Mouse (Mus musculus) gastrocnemius, postnatal 14 days (tissue): ENCODE measurements around the gene Rgmb. TPM values are rescaled to one million over a fixed set of nuclear protein-coding genes. Genes with fewer than 3 reads are reported as not detected.

ENCODE experiments used
- DNase-seq: peaks from one replicate; pipeline ENCODE4 v3.0.0; 2021; ENCODE audit warnings: mixed read lengths
- intact Hi-C: fragments of 180-260 bp; cut with DNase I; formaldehyde crosslinking; loops from one replicate; pipeline ENCODE4 v1.15.1; 2025; ENCODE audit warnings: low total_unique reads
- long read RNA-seq, 2 experiments: library from polyadenylated mRNA; stranded (forward); transcript quantifications; one replicate each; pipeline ENCODE4 v2.0.0; 2021
- total RNA-seq, 2 experiments: library from RNA; stranded (reverse); gene quantifications; 2 replicates each; pipeline ENCODE4 v1.2.3; 2021

The Rgmb gene
- total RNA-seq, result 10 to 100 TPM; 41.5 to 45.0 TPM
- long read RNA-seq, experiment 1, full-length matches to known transcripts, result 25 of 32 reads
- long read RNA-seq, experiment 1, partial matches to known transcripts, result 0 of 32 reads
- long read RNA-seq, experiment 1, other reads (novel, unspliced or antisense), result 7 of 32 reads
- long read RNA-seq, experiment 2, full-length matches to known transcripts, result 43 of 64 reads
- long read RNA-seq, experiment 2, partial matches to known transcripts, result 4 of 64 reads
- long read RNA-seq, experiment 2, other reads (novel, unspliced or antisense), result 17 of 64 reads

GRCm38 (mm10) chr17:15830766-15831644 is at the start of gene Rgmb:
Rgmb (minus strand) TSS chr17:15831039.
- DNase-seq, result peak; percentile 61
- intact Hi-C loops, result no loop called here

- no peak for DNase-seq
Observed at GRCm38 (mm10) chr17:15874765-15875164, 43.9 kb upstream of the Rgmb start.

GRCm38 (mm10) chr17:15872093-15872492 is 41.3 kb upstream of the Rgmb start:
- intact Hi-C loops, result no loop called here
- DNase-seq, result no peak

More at GRCm38 (mm10) chr17:15874765-15875164, 43.9 kb upstream of the Rgmb start:
- intact Hi-C loops, result no loop called here

GRCm38 (mm10) chr17:15865249-15865648 is 34.4 kb upstream of the Rgmb start:
- intact Hi-C loops, result no loop called here
- DNase-seq, result no peak

GRCm38 (mm10) chr17:15862355-15862754 is 31.5 kb upstream of the Rgmb start:
- DNase-seq, result no peak
- intact Hi-C loops, result no loop called here

GRCm38 (mm10) chr17:15853121-15853520 is 22.3 kb upstream of the Rgmb start:
- no peak for DNase-seq
- intact Hi-C loops, result no loop called here

GRCm38 (mm10) chr17:15850544-15850943 is 19.7 kb upstream of the Rgmb start:
- no peak for DNase-seq
- intact Hi-C loops, result no loop called here

- DNase-seq, result no peak
- intact Hi-C loops, result no loop called here
Observed at GRCm38 (mm10) chr17:15841425-15841824, 10.6 kb upstream of the Rgmb start.

- intact Hi-C loops, result no loop called here
- DNase-seq, result no peak
Observed at GRCm38 (mm10) chr17:15832398-15832797, 1.6 kb upstream of the Rgmb start.

GRCm38 (mm10) chr17:15831810-15832209 is 971 bp upstream of the Rgmb start:
- intact Hi-C loops, result no loop called here
- DNase-seq, result no peak

- intact Hi-C loops, result no loop called here
- DNase-seq, result peak; percentile 33
Observed at GRCm38 (mm10) chr17:15830171-15830765, 571 bp downstream of the Rgmb start.

GRCm38 (mm10) chr17:15829198-15830170 is 1.4 kb downstream of the Rgmb start:
- DNase-seq, result peak; percentile 54
- intact Hi-C loops, result no loop called here

GRCm38 (mm10) chr17:15828131-15828917 is 2.5 kb downstream of the Rgmb start:
- no peak for DNase-seq
- intact Hi-C loops, result no loop called here

- DNase-seq, result no peak
- intact Hi-C loops, result no loop called here
Observed at GRCm38 (mm10) chr17:15826928-15827327, 3.9 kb downstream of the Rgmb start.

GRCm38 (mm10) chr17:15826444-15826909 is 4.4 kb downstream of the Rgmb start:
- peak; percentile 100 for DNase-seq
- intact Hi-C loops, result no loop called here

GRCm38 (mm10) chr17:15825481-15826396 is 5.1 kb downstream of the Rgmb start:
- intact Hi-C loops, result no loop called here
- peak; percentile 61 for DNase-seq

GRCm38 (mm10) chr17:15824854-15825253 is 6.0 kb downstream of the Rgmb start:
- intact Hi-C loops, result no loop called here
- no peak for DNase-seq
